Mouse (Mus musculus): Measurements from ENCODE around the gene Slit1. TPM values are rescaled to one million over a fixed set of nuclear protein-coding genes. Genes with fewer than 3 reads are reported as not detected.

The Slit1 gene
- total and polyA plus RNA-seq, 3 experiments: 0.16 to 0.30 TPM; not detected in 1

GRCm38 (mm10) chr19:41789110-41789961 is 45.9 kb upstream of the Slit1 start:
- in situ Hi-C loops (cut with MboI; ENCODE audit: low pct_ligation_motif_present, low pct_unique_long_range_greater_than_20kb, low sequenced_read_pairs): no loop called here
- H3K79me2 ChIP-seq (replicated peaks; ENCODE audit: control insufficient read depth, extremely low read depth, insufficient read depth, poor library complexity, severe bottlenecking): no peaks in the 10 kb centered on the region
- no peak for TF ChIP-seq TCF12 (IDR thresholded peaks at IDR 0.05; ENCODE audit: low read depth, low read length)
- TF ChIP-seq ETS1 (conservative IDR thresholded peaks at IDR 0.05; ENCODE audit: low read depth, low read length): no peak
- TF ChIP-seq ZC3H11A (IDR thresholded peaks at IDR 0.05; ENCODE audit: low read depth, low read length): no peak
- TF ChIP-seq KAT2A (IDR thresholded peaks at IDR 0.05; ENCODE audit: insufficient replicate concordance, low read length): no peak
- no peak for TF ChIP-seq PAX5 (IDR thresholded peaks at IDR 0.05; ENCODE audit: low read length)
- TF ChIP-seq MXI1 (IDR thresholded peaks at IDR 0.05; ENCODE audit: low read depth, low read length): no peak
- TF ChIP-seq MYC (IDR thresholded peaks at IDR 0.05; ENCODE audit: low read depth, low read length): no peak
- TF ChIP-seq GABPA (IDR thresholded peaks at IDR 0.05; ENCODE audit: insufficient replicate concordance, low read depth, low read length): no peak
- no peak for TF ChIP-seq EP300 (IDR thresholded peaks at IDR 0.05; ENCODE audit: low read length)
- H3K4me3 ChIP-seq (replicated peaks in 1 of 3; ENCODE audit: low read depth in 2 of 3, low read length in 2 of 3, poor library complexity in 1 of 3): no peak overlapping the region
- peaks cover 21 to 60% of the 10 kb centered on the region in 2 experiments for H3K36me3 ChIP-seq (replicated peaks in 1 of 2; ENCODE audit: control insufficient read depth in 1 of 2, insufficient read depth in 1 of 2, low read length in 1 of 2)
- no peaks in the 10 kb centered on the region for H3K9me3 ChIP-seq (replicated peaks; ENCODE audit: low read length)
- no peak overlapping the region for H3K9ac ChIP-seq (ENCODE audit: insufficient read depth, low read depth)
- no peaks in the 10 kb centered on the region for H3K4me1 ChIP-seq (ENCODE audit: control insufficient read depth in 1 of 2, insufficient read depth in 2 of 2)
- dilution Hi-C loops (cut with MboI; ENCODE audit: extremely low pct_ligation_motif_present, extremely low pct_unique_long_range_greater_than_20kb, low sequenced_read_pairs): no loop called here
- no peak for DNase-seq (ENCODE audit: extremely low read depth)
- no peak overlapping the region for H3K4me2 ChIP-seq (ENCODE audit: insufficient read depth, low read depth, poor library complexity, severe bottlenecking)
- H3K27ac ChIP-seq (ENCODE audit: insufficient read depth, low read depth): no peak overlapping the region
- H3K27me3 ChIP-seq (replicated peaks): no peaks in the 10 kb centered on the region

GRCm38 (mm10) chr19:41786896-41787295 is 43.4 kb upstream of the Slit1 start:
- in situ Hi-C loops (cut with MboI; ENCODE audit: low pct_ligation_motif_present, low pct_unique_long_range_greater_than_20kb, low sequenced_read_pairs) (no loop called here), dilution Hi-C loops (cut with MboI; ENCODE audit: extremely low pct_ligation_motif_present, extremely low pct_unique_long_range_greater_than_20kb, low sequenced_read_pairs) (no loop called here)
- Histone ChIP-seq H3K9me3 (replicated peaks; ENCODE audit: low read length) (no peaks in the 10 kb centered on the region), H3K36me3 (replicated peaks in 1 of 2; ENCODE audit: control insufficient read depth in 1 of 2, insufficient read depth in 1 of 2, low read length in 1 of 2) (peaks cover 27 to 72% of the 10 kb centered on the region in 2 experiments), H3K79me2 (replicated peaks; ENCODE audit: control insufficient read depth, extremely low read depth, insufficient read depth, poor library complexity, severe bottlenecking) (no peaks in the 10 kb centered on the region), H3K4me2 (ENCODE audit: insufficient read depth, low read depth, poor library complexity, severe bottlenecking) (no peak overlapping the region), H3K27me3 (replicated peaks) (no peaks in the 10 kb centered on the region), H3K4me1 (ENCODE audit: control insufficient read depth in 1 of 2, insufficient read depth in 2 of 2) (no peaks in the 10 kb centered on the region), H3K27ac (ENCODE audit: insufficient read depth, low read depth) (no peak overlapping the region), H3K4me3 (replicated peaks in 1 of 3; ENCODE audit: low read depth in 2 of 3, low read length in 2 of 3, poor library complexity in 1 of 3) (no peak overlapping the region), H3K9ac (ENCODE audit: insufficient read depth, low read depth) (no peak overlapping the region)
- no peak for DNase-seq (ENCODE audit: extremely low read depth)
- TF ChIP-seq ZMIZ1 (IDR thresholded peaks at IDR 0.05; ENCODE audit: low read depth, low read length) (no peak), MAFK (IDR thresholded peaks at IDR 0.05; ENCODE audit: insufficient replicate concordance, low read length) (no peak)

- no peaks in the 10 kb centered on the region for H3K27me3 ChIP-seq (replicated peaks)
- no peak overlapping the region for H3K27ac ChIP-seq (ENCODE audit: insufficient read depth, low read depth)
- H3K9ac ChIP-seq (ENCODE audit: insufficient read depth, low read depth): no peak overlapping the region
- H3K79me2 ChIP-seq (replicated peaks; ENCODE audit: control insufficient read depth, extremely low read depth, insufficient read depth, poor library complexity, severe bottlenecking): no peaks in the 10 kb centered on the region
- DNase-seq (ENCODE audit: extremely low read depth): no peak
- H3K4me1 ChIP-seq (ENCODE audit: control insufficient read depth in 1 of 2, insufficient read depth in 2 of 2): peaks cover 0 to 6% of the 10 kb centered on the region in 2 experiments; a peak in 1 of 4 replicates
- H3K4me3 ChIP-seq (replicated peaks in 1 of 3; ENCODE audit: low read depth in 2 of 3, low read length in 2 of 3, poor library complexity in 1 of 3): no peak overlapping the region
- TF ChIP-seq SMC3 (IDR thresholded peaks at IDR 0.05; ENCODE audit: low read depth, low read length) (peak; percentile 15; the same call in 1 of the 2 replicates), RAD21 (IDR thresholded peaks at IDR 0.05; ENCODE audit: low read depth, low read length) (peak; percentile 2), CTCF (conservative IDR thresholded peaks at IDR 0.05 in 1 of 2, IDR thresholded peaks at IDR 0.05 in 1 of 2; ENCODE audit: low read depth in 2 of 2, low read length in 2 of 2) (peak in 1 of 2 experiments; percentile 40; a peak in 2 of 4 replicates), ELF1 (IDR thresholded peaks at IDR 0.05; ENCODE audit: low read depth, low read length) (no peak)
- no peak overlapping the region for H3K4me2 ChIP-seq (ENCODE audit: insufficient read depth, low read depth, poor library complexity, severe bottlenecking)
- H3K36me3 ChIP-seq (replicated peaks in 1 of 2; ENCODE audit: control insufficient read depth in 1 of 2, insufficient read depth in 1 of 2, low read length in 1 of 2): peaks cover 40 to 87% of the 10 kb centered on the region in 2 experiments
- dilution Hi-C loops (cut with MboI; ENCODE audit: extremely low pct_ligation_motif_present, extremely low pct_unique_long_range_greater_than_20kb, low sequenced_read_pairs) (no loop called here), in situ Hi-C loops (cut with MboI; ENCODE audit: low pct_ligation_motif_present, low pct_unique_long_range_greater_than_20kb, low sequenced_read_pairs) (no loop called here)
- no peaks in the 10 kb centered on the region for H3K9me3 ChIP-seq (replicated peaks; ENCODE audit: low read length)
Observed at GRCm38 (mm10) chr19:41777514-41777913, 34.0 kb upstream of the Slit1 start.

Measured in CH12.LX (cell line).